Mouse (Mus musculus): Measurements from ENCODE around the gene Gm19668. TPM values are rescaled to one million over a fixed set of nuclear protein-coding genes. Genes with fewer than 3 reads are reported as not detected.
A peak's percentile ranks its signal among the peaks of the same experiment; 100 is the strongest.
"Not testable (repeated sequence)": the region's sequence is repeated elsewhere in the genome, so short reads cannot be mapped to it uniquely, and the experiment has no call there.

Gm19668 gene
- not detected for total RNA-seq (2021)
- long read RNA-seq, experiment 1, result 0 reads
- long read RNA-seq, experiment 2, result 0 reads

- no peak for DNase-seq
- intact Hi-C loops (cut with DNase I), result no loop called here
Observed at GRCm38 (mm10) chr10:77798921-77799508, at the start of gene Gm19668. Gm19668 (minus strand) TSS chr10:77799133.

DNA sequence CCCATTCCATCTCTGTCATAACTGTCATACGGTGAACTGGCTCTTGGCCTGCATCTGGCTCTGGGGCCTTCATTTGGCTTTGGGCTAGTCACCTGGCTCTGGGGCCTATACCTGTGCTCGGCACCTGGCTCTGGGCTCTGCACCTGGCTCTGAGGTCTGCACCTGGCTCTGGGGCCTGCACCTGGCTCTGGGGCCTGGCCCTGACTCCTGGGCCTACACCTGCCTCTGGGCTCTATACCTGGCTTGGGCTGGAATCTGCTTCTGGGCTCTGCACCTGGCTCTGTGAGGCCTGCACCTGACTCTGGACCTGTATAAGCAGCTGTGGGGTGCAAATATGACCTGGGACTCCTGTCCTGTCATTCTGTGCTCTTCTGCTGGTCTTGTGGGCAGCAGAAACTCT, 48.6 kb upstream of the Gm19668 start:
- intact Hi-C loops (cut with DNase I), result no loop called here
- no peak for DNase-seq

DNA sequence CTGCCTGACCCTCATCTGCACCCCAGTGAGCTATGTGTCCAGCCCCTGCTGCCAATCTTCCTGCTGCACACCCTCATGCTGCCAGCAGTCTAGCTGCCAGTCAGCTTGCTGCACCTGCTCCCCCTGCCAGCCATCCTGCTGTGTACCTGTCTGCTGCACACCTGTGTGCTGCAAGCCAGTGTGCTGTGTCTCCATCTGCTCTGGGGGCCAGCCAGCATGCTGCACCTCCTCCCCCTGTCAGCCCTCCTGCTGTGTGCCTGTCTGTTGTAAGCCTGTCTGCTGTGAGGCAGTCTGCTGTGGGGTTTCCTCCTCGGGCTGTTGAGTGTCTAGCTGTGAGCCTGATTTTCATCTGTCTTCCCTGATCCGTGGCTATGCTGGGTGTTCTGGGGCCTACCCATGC, 48.0 kb upstream of the Gm19668 start:
- intact Hi-C loops (cut with DNase I), result no loop called here
- no peak for DNase-seq

DNA sequence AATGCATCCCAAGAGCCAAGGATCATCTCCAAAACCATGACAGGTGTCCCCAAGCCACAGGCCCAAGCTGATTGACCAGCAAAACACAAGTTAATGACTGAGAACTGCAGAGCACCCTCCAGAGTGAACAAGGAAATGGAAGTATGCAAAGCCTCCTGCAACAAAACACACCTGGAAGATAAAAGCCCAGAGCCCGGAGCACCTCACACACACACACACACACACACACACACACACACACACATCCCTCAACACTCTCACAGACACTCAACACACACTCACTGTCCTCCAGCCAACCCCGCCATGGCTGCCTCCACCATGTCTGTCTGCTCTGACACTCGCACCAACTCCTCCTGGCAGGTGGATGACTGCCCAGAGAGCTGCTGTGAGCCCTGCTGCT, 47.6 kb upstream of the Gm19668 start, which contains the start of gene Gm36176:
Gene Gm36176, plus strand, starts transcription at position 301 of the 400 bp plus-strand sequence.
- DNase-seq, result no peak
- intact Hi-C loops (cut with DNase I), result no loop called here

DNA sequence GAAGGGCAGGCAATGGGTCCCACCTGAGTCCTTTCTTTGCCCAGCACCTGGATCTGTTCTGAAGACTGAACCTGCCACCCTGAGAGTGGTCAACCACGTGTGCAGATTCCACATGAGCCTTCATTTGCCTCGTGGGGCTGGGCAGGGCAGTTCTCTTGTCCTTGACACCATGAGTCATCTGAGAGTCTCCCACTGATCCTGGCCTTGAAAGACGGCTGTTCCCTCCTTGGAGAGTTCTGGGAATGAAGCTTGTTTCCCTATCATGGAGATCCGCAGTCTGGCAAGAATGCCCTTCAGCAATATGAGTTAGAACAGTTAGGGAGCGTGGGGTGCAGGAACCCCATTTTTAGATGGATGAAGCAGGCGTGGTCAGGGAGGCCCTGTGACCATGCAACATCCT, 40.1 kb upstream of the Gm19668 start:
- intact Hi-C loops (cut with DNase I), result no loop called here
- DNase-seq, result no peak

DNA sequence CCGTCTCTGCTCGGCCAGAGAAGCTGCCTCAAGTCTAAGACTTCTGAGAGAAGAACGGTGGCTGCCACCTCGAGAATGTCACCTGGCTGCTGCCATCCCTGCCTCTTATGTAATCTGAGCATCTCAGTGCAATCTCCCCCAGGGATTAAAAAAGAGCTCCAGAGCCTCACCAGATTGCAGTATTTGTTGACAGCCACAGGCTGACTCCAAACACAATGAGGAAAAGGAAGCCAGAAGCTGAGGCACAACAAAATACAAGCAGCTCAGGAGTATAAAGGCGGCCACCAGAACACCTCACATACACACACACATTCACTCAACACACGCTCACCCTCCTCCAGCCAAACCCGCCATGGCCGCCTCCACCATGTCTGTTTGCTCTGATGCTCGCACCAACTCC, 36.7 kb upstream of the Gm19668 start, which contains the start of gene Krtap10-10:
Gene Krtap10-10, plus strand, starts transcription at position 301 of the 400 bp plus-strand sequence.
- intact Hi-C loops (cut with DNase I), result no loop called here

GRCm38 (mm10) chr10:77826951-77827350, 28.0 kb upstream of the Gm19668 start, which contains the start of gene Krtap10-4:
Krtap10-4 (minus strand) TSS chr10:77827095.
- DNase-seq, result no peak
- intact Hi-C loops (cut with DNase I), result no loop called here

More for the DNA sequence above, 36.7 kb upstream of the Gm19668 start, which contains the start of gene Krtap10-10:
- DNase-seq, result no peak

- DNase-seq, result no peak
- intact Hi-C loops (cut with DNase I), result loop anchor here (5.0 kb wide), 1 partner anchor 192 kb away; no protein-coding TSS in a partner anchor
Observed at GRCm38 (mm10) chr10:77819203-77819602, 20.3 kb upstream of the Gm19668 start.

GRCm38 (mm10) chr10:77818523-77818922, 19.6 kb upstream of the Gm19668 start:
- intact Hi-C loops (cut with DNase I), result loop anchor here (5.0 kb wide), 1 partner anchor 191 kb away; no protein-coding TSS in a partner anchor
- no peak for DNase-seq

DNA sequence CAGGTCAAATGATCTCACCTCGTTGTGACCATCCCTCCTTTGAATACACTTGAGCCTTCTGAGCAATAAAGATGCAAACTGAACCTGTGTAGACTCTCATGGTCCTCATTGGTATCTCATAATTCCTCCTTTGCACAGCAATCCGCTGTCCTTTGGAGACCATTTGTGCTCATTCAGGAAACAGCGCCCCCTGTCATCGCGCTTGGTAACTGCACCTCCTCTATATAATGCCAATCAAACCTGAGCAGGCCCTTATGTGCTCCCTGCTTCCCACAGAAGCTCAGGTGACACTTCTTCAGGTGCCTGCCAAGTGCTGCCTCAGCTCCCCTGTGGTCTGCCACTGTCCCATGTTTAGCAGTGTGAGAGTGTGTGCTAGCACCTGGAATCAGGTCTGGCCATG, 16.6 kb upstream of the Gm19668 start:
- intact Hi-C loops (cut with DNase I), result loop anchor here (5.0 kb wide), 1 partner anchor 188 kb away; no protein-coding TSS in a partner anchor
- peak; percentile 18 to 35 for DNase-seq

GRCm38 (mm10) chr10:77814382-77814781, 15.4 kb upstream of the Gm19668 start, which contains the start of gene Gm2696:
Gm2696 (plus strand) TSS chr10:77814682.
- intact Hi-C loops (cut with DNase I), result no loop called here
- DNase-seq, result no peak

GRCm38 (mm10) chr10:77811743-77812142, 12.8 kb upstream of the Gm19668 start, which contains the start of gene Gm9507:
Gm9507 (minus strand) TSS chr10:77811843.
- intact Hi-C loops (cut with DNase I), result no loop called here
- DNase-seq, result no peak

GRCm38 (mm10) chr10:77804095-77804494, 5.2 kb upstream of the Gm19668 start:
- intact Hi-C loops (cut with DNase I), result no loop called here
- DNase-seq, result no peak

DNA sequence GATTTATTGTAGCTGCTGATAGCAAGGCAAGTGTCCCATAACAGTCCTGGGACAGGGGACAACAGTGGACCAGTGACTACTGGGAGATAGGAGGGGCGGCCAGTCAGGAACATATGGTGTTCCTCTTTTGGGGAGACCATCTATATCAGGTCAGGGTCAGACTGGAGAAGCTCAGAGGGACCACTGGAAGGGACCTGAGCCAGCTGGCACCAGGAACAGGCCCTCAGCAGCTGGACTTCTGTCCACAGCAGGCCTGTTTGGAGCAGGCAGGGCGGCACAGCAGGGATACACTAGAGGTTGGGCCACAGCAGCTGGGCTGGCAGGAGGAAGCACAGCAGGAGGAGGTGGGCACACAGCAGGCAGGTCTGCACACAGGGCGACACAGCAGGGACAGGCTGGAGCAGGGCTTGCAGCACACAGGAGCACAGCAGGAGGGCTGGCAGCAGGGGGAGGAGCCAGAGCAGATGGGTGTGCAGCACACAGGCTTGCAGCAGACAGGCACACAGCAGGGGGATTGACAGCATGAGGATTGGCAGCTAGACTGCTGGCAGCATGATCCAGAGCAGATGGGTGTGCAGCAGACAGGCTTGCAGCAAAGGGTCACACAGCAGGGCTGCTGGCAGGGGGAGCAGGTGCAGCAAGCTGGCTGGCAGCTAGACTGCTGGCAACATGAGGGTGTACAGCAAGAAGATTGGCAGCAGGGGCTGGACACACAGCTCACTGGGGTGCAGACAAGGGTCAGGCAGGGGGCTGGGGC, 591 bp downstream of the Gm19668 start:
- intact Hi-C loops (cut with DNase I), result not testable (repeated sequence)
- DNase-seq, result peak; percentile 17 to 37

DNA sequence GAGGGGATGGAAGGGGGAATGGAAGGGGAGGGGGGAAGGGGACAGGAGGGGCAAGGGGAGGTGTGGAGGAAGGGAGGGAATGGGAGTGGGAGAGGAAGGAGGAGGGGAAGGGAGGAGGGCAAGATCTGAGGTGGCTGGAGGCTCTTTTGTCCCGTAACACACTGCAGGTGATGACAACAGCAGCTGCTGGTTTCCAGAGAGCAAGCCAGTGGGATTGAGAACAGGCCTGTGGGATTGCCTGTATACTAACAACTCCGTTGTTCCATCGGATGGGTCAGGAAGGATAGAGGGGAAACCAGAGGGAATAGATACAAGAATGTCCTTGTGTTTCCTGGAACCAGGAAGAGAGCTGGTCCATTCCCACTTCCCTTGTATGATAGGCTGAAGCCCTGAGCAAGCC, 1.3 kb downstream of the Gm19668 start:
- intact Hi-C loops (cut with DNase I), result no loop called here
- DNase-seq, result peak in 1 of 2 experiments; percentile 28

- no peak for DNase-seq
- intact Hi-C loops (cut with DNase I), result no loop called here
Observed at GRCm38 (mm10) chr10:77794976-77795375, 4.0 kb downstream of the Gm19668 start, which contains the start of gene Gm9639. Gm9639 (minus strand) TSS chr10:77795076.

DNA sequence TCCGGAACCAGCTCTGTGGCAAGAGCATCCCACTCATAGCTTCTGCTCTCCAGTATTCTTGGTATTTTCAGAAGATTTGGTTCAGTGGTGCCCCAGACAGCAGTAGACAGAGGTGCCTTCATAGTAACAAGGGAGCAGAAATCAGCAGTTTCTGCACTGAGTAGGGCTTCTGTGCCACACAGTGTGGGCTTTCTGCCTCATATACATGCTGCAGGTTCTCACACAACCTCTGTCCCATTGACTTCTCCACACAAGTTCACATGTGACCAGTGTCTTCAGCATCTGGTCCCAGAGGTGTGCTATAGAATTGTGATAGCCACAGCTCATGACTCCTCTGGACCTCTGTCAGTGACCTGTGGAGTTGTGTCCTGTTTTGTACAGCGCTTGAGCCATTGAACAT, 10.3 kb downstream of the Gm19668 start:
- DNase-seq, result no peak
- intact Hi-C loops (cut with DNase I), result no loop called here

- intact Hi-C loops (cut with DNase I), result not testable (repeated sequence)
- peak; percentile 17 to 56 for DNase-seq
Observed at GRCm38 (mm10) chr10:77787876-77788275, 11.1 kb downstream of the Gm19668 start, which contains the start of gene Gm7137. Gm7137 (minus strand) TSS chr10:77788200.

- DNase-seq; intact Hi-C loops (cut with DNase I): not testable (repeated sequence)
Observed at GRCm38 (mm10) chr10:77783396-77783795, 15.5 kb downstream of the Gm19668 start.

DNA sequence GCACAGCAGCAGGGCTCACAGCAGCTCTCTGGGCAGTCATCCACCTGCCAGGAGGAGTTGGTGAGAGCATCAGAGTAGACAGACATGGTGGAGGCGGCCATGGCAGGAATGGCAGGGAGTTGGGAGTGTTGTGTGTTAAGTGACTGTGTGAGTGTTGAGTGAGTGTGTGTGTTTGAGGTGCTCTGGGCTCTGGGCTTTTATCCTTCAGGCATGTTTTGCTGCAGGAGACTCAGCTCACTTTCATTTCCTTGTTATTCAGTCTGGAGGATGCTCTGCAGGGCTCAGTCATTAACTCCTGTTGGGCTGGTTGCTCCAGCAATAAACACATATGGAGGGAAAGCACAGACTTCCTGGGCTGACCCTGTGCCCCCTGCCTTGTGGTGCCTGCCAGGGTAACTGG, 16.5 kb downstream of the Gm19668 start, which contains the start of gene Gm3250:
Gene Gm3250, minus strand, starts transcription at position 101 of the 400 bp plus-strand sequence.
- DNase-seq; intact Hi-C loops (cut with DNase I): not testable (repeated sequence)

- DNase-seq; intact Hi-C loops (cut with DNase I): not testable (repeated sequence)
Observed at GRCm38 (mm10) chr10:77776844-77777243, 22.1 kb downstream of the Gm19668 start, which contains the start of gene Gm7138. Gm7138 (minus strand) TSS chr10:77776944.

All from heart, postnatal 14 days (tissue).